Mouse (Mus musculus) midbrain, embryonic 13.5 days (tissue): ENCODE results near the gene Dnmt3c. TPM values are rescaled to one million over a fixed set of nuclear protein-coding genes. Genes with fewer than 3 reads are reported as not detected.

Experiments used
- ATAC-seq: fragments of 200-750 bp; cut with Nextera tagmentation; 2 replicates; pipeline ENCODE4 v1.8.0; 2017; ENCODE audit warnings: mild to moderate bottlenecking, moderate TSS enrichment, moderate library complexity
- H3K27ac ChIP-seq: fragments of 300-500 bp; sonication (generic); 2 replicates; pipeline ENCODE4 v1.5.1; 2015; ENCODE audit warnings: inconsistent platforms, mild to moderate bottlenecking, moderate library complexity
- H3K27me3 ChIP-seq: fragments of 300-500 bp; sonication (generic); 2 replicates; pipeline ENCODE4 v1.6.1; 2015; ENCODE audit warnings: mild to moderate bottlenecking, inconsistent platforms
- H3K36me3 ChIP-seq: fragments of 300-500 bp; sonication (generic); 2 replicates; pipeline ENCODE4 v1.6.1; 2015; ENCODE audit warnings: mild to moderate bottlenecking, inconsistent platforms
- H3K4me1 ChIP-seq: fragments of 300-500 bp; sonication (generic); replicated peaks from 2 replicates; pipeline ENCODE4 v1.6.1; 2015; ENCODE audit warnings: inconsistent platforms
- H3K4me2 ChIP-seq: fragments of 300-500 bp; sonication (generic); replicated peaks from 2 replicates; pipeline ENCODE4 v1.6.1; 2015; ENCODE audit warnings: moderate library complexity, mild to moderate bottlenecking, inconsistent platforms
- H3K4me3 ChIP-seq: fragments of 300-500 bp; sonication (generic); replicated peaks from 2 replicates; pipeline ENCODE4 v1.5.1; 2015; ENCODE audit warnings: mild to moderate bottlenecking, inconsistent platforms
- H3K9ac ChIP-seq: fragments of 300-500 bp; sonication (generic); replicated peaks from 2 replicates; pipeline ENCODE4 v1.6.1; 2015; ENCODE audit warnings: mild to moderate bottlenecking, inconsistent platforms
- H3K9me3 ChIP-seq: fragments of 300-500 bp; sonication (generic); 2 replicates; pipeline ENCODE4 v1.6.1; 2016; ENCODE audit warnings: mild to moderate bottlenecking, inconsistent platforms
- whole genome bisulfite sequencing: fragments of 180-500 bp; shearing (Covaris S2); methylation state at CpG from one replicate; pipeline ENCODE4 v1.1.7; 2015; 5-methylcytosine and 5-hydroxymethylcytosine counted together
- polyA plus RNA-seq: library from polyadenylated mRNA; unstranded; fragments of >200 nt; fragmentation: Nextera tagmentation; extraction: Ambion mirVana; gene quantifications from 2 replicates; pipeline ENCODE4 v1.2.1, GENCODE M21; 2015

Gene Dnmt3c
- polyA plus RNA-seq, 1 experiment from 2014 or later, result 0.08 TPM

GRCm38 (mm10) chr2:153725291-153725690, 28.8 kb downstream of the Dnmt3c start:
- ATAC-seq, result no peak
- Histone ChIP-seq H3K4me2 (no peak overlapping the region), H3K9ac (no peak overlapping the region), H3K4me3 (no peak overlapping the region), H3K4me1 (no peaks in the 10 kb centered on the region), H3K36me3 (no peaks in the 10 kb centered on the region), H3K27ac (no peak overlapping the region), H3K9me3 (no peaks in the 10 kb centered on the region), H3K27me3 (no peaks in the 10 kb centered on the region)
- WGBS, result 90% methylated on average over 4 of the region's 4 CpGs

GRCm38 (mm10) chr2:153734033-153734432, 37.6 kb downstream of the Dnmt3c start:
- no peak overlapping the region for H3K4me2 ChIP-seq
- ATAC-seq, result no peak
- H3K4me1 ChIP-seq, result no peaks in the 10 kb centered on the region
- no peaks in the 10 kb centered on the region for H3K9me3 ChIP-seq
- no peaks in the 10 kb centered on the region for H3K27me3 ChIP-seq
- WGBS, result 83% methylated on average over 4 of the region's 4 CpGs
- H3K27ac ChIP-seq, result no peak overlapping the region
- H3K9ac ChIP-seq, result no peak overlapping the region
- H3K36me3 ChIP-seq, result no peaks in the 10 kb centered on the region
- H3K4me3 ChIP-seq, result no peak overlapping the region

- ATAC-seq, result peak; percentile 95
- peak within 1 kb of the TSS; percentile 73 for H3K4me3 ChIP-seq
- no peaks in the 10 kb centered on the region for H3K9me3 ChIP-seq
- peak within 1 kb of the TSS; percentile 96 for H3K27ac ChIP-seq
- H3K27me3 ChIP-seq, result no peaks in the 10 kb centered on the region
- peak within 1 kb of the TSS; percentile 81 for H3K9ac ChIP-seq
- 10% methylated on average over 57 of the region's 58 CpGs for WGBS
- peak within 1 kb of the TSS; percentile 70 for H3K4me2 ChIP-seq
- peaks cover 38% of the 10 kb centered on the region for H3K4me1 ChIP-seq
- no peaks in the 10 kb centered on the region for H3K36me3 ChIP-seq
Observed at GRCm38 (mm10) chr2:153740500-153741436, 44.3 kb downstream of the Dnmt3c start, which contains the start of gene Mapre1. TSS of gene Mapre1 (plus strand) at chr2:153741274.

GRCm38 (mm10) chr2:153741437-153742065, 45.1 kb downstream of the Dnmt3c start:
- Histone ChIP-seq H3K4me3 (peak overlapping the region; percentile 73), H3K4me2 (peak overlapping the region; percentile 70), H3K4me1 (peaks cover 41% of the 10 kb centered on the region), H3K36me3 (peaks cover 3% of the 10 kb centered on the region), H3K9me3 (no peaks in the 10 kb centered on the region), H3K27me3 (no peaks in the 10 kb centered on the region), H3K27ac (peak overlapping the region; percentile 96), H3K9ac (peak overlapping the region; percentile 81)
- peak; percentile 84 for ATAC-seq
- WGBS, result under 1% methylated on average over 50 of the region's 56 CpGs

- no peak overlapping the region for H3K9ac ChIP-seq
- no peak overlapping the region for H3K4me3 ChIP-seq
- H3K9me3 ChIP-seq, result no peaks in the 10 kb centered on the region
- no peak overlapping the region for H3K27ac ChIP-seq
- no peak for ATAC-seq
- H3K36me3 ChIP-seq, result peaks cover 32% of the 10 kb centered on the region
- H3K27me3 ChIP-seq, result no peaks in the 10 kb centered on the region
- no peak overlapping the region for H3K4me2 ChIP-seq
- H3K4me1 ChIP-seq, result peaks cover 24% of the 10 kb centered on the region
Observed at GRCm38 (mm10) chr2:153747994-153748393, 51.5 kb downstream of the Dnmt3c start.

GRCm38 (mm10) chr2:153750363-153750762, 53.9 kb downstream of the Dnmt3c start:
- Histone ChIP-seq H3K36me3 (peaks cover 32% of the 10 kb centered on the region), H3K27ac (no peak overlapping the region), H3K4me1 (peaks cover 7% of the 10 kb centered on the region), H3K9me3 (no peaks in the 10 kb centered on the region), H3K4me3 (no peak overlapping the region), H3K9ac (no peak overlapping the region), H3K4me2 (no peak overlapping the region), H3K27me3 (no peaks in the 10 kb centered on the region)
- ATAC-seq, result no peak
- 90% methylated on average over 2 of the region's 2 CpGs for WGBS

- Histone ChIP-seq H3K9me3 (no peaks in the 10 kb centered on the region), H3K36me3 (peaks cover 96% of the 10 kb centered on the region), H3K4me1 (no peaks in the 10 kb centered on the region), H3K4me3 (no peak overlapping the region), H3K27ac (no peak overlapping the region), H3K27me3 (no peaks in the 10 kb centered on the region), H3K4me2 (no peak overlapping the region), H3K9ac (no peak overlapping the region)
- ATAC-seq, result no peak
- 96% methylated on average over 5 of the region's 5 CpGs for WGBS
Observed at GRCm38 (mm10) chr2:153762121-153762520, 65.7 kb downstream of the Dnmt3c start.

GRCm38 (mm10) chr2:153767484-153767883, 71.0 kb downstream of the Dnmt3c start:
- Histone ChIP-seq H3K9me3 (no peaks in the 10 kb centered on the region), H3K27me3 (no peaks in the 10 kb centered on the region), H3K4me3 (no peak overlapping the region), H3K4me2 (no peak overlapping the region), H3K27ac (no peak overlapping the region), H3K9ac (no peak overlapping the region), H3K4me1 (no peaks in the 10 kb centered on the region), H3K36me3 (peaks cover 80% of the 10 kb centered on the region)
- 66% methylated on average over 6 of the region's 6 CpGs for WGBS
- no peak for ATAC-seq

GRCm38 (mm10) chr2:153768881-153769280, 72.4 kb downstream of the Dnmt3c start:
- Histone ChIP-seq H3K4me2 (no peak overlapping the region), H3K9me3 (no peaks in the 10 kb centered on the region), H3K27ac (no peak overlapping the region), H3K4me1 (no peaks in the 10 kb centered on the region), H3K4me3 (no peak overlapping the region), H3K27me3 (no peaks in the 10 kb centered on the region), H3K9ac (no peak overlapping the region), H3K36me3 (peaks cover 80% of the 10 kb centered on the region)
- ATAC-seq, result no peak
- 93% methylated on average over 2 of the region's 2 CpGs for WGBS

GRCm38 (mm10) chr2:153772950-153773349, 76.5 kb downstream of the Dnmt3c start:
- H3K36me3 ChIP-seq, result peaks cover 52% of the 10 kb centered on the region
- no peak overlapping the region for H3K27ac ChIP-seq
- 97% methylated on average over 4 of the region's 4 CpGs for WGBS
- H3K9me3 ChIP-seq, result no peaks in the 10 kb centered on the region
- no peaks in the 10 kb centered on the region for H3K27me3 ChIP-seq
- H3K4me3 ChIP-seq, result no peak overlapping the region
- ATAC-seq, result no peak
- no peak overlapping the region for H3K9ac ChIP-seq
- no peaks in the 10 kb centered on the region for H3K4me1 ChIP-seq
- H3K4me2 ChIP-seq, result no peak overlapping the region

GRCm38 (mm10) chr2:153775472-153775871, 79.0 kb downstream of the Dnmt3c start:
- WGBS, result 95% methylated on average over 4 of the region's 4 CpGs
- Histone ChIP-seq H3K27me3 (no peaks in the 10 kb centered on the region; the same call in 1 of the 2 replicates), H3K36me3 (peaks cover 34% of the 10 kb centered on the region), H3K9ac (no peak overlapping the region), H3K4me2 (no peak overlapping the region), H3K4me1 (peaks cover 10% of the 10 kb centered on the region), H3K27ac (no peak overlapping the region), H3K9me3 (no peaks in the 10 kb centered on the region), H3K4me3 (no peak overlapping the region)
- no peak for ATAC-seq

- Histone ChIP-seq H3K9ac (0 out of 2 replicates have a peak overlapping the region, but pooled peaks have one; percentile 26), H3K27ac (no peak overlapping the region), H3K4me3 (peak overlapping the region; percentile 16), H3K9me3 (no peaks in the 10 kb centered on the region), H3K36me3 (peaks cover 11% of the 10 kb centered on the region), H3K27me3 (no peaks in the 10 kb centered on the region; the same call in 1 of the 2 replicates), H3K4me1 (peaks cover 10% of the 10 kb centered on the region), H3K4me2 (peak overlapping the region; percentile 54)
- ATAC-seq, result peak; percentile 76
- WGBS, result 15% methylated on average over 24 of the region's 24 CpGs
Observed at GRCm38 (mm10) chr2:153778638-153779362, 82.3 kb downstream of the Dnmt3c start.
